Mouse (Mus musculus) lung, embryonic 14.5 days (tissue): ENCODE measurements around the gene Wfdc3. TPM values are rescaled to one million over a fixed set of nuclear protein-coding genes. Genes with fewer than 3 reads are reported as not detected.

ENCODE experiments used
- ATAC-seq: fragments of 200-750 bp; cut with Nextera tagmentation; 2 replicates; pipeline ENCODE4 v1.8.0; 2017; ENCODE audit warnings: mild to moderate bottlenecking, moderate TSS enrichment, moderate library complexity; ENCODE audit not compliant: insufficient read depth
- DNase-seq: peaks from one replicate; pipeline ENCODE4 v3.0.0-alpha.2; 2015
- H3K27ac ChIP-seq: fragments of 300-500 bp; sonication (generic); 2 replicates; pipeline ENCODE4 v1.5.1; 2014; ENCODE audit warnings: low read depth, mild to moderate bottlenecking, moderate library complexity
- H3K27me3 ChIP-seq: fragments of 300-500 bp; sonication (generic); 2 replicates; pipeline ENCODE4 v1.6.1; 2014; ENCODE audit warnings: low read length, control low read depth; ENCODE audit not compliant: insufficient read depth
- H3K36me3 ChIP-seq: fragments of 300-500 bp; sonication (generic); 2 replicates; pipeline ENCODE4 v1.6.1; 2014; ENCODE audit warnings: control low read depth; ENCODE audit not compliant: insufficient read depth
- H3K4me1 ChIP-seq: fragments of 300-500 bp; sonication (generic); 2 replicates; pipeline ENCODE4 v1.6.1; 2014; ENCODE audit warnings: antibody characterized with exemption, control low read depth; ENCODE audit not compliant: insufficient read depth
- H3K4me2 ChIP-seq: fragments of 300-500 bp; sonication (generic); 2 replicates; pipeline ENCODE4 v1.6.1; 2014; ENCODE audit warnings: mild to moderate bottlenecking
- H3K4me3 ChIP-seq: fragments of 300-500 bp; sonication (generic); 2 replicates; pipeline ENCODE4 v1.5.1; 2014; ENCODE audit warnings: low read depth, low read length
- H3K9ac ChIP-seq: fragments of 300-500 bp; sonication (generic); 2 replicates; pipeline ENCODE4 v1.6.1; 2014
- H3K9me3 ChIP-seq: fragments of 300-500 bp; sonication (generic); 2 replicates; pipeline ENCODE4 v1.6.1; 2016; ENCODE audit warnings: low read depth, low read length, control low read depth
- CTCF ChIP-seq: IDR thresholded peaks from 2 replicates; pipeline ENCODE4 v1.5.1; 2016; ENCODE audit warnings: antibody characterized with exemption, low read depth
- WGBS: fragments of 180-500 bp; shearing (Covaris S2); extraction: QIAGEN DNeasy Blood & Tissue Kit; methylation state at CpG from one replicate; pipeline ENCODE4 v1.1.7; 2014; 5-methylcytosine and 5-hydroxymethylcytosine counted together
- polyA plus RNA-seq: library from polyadenylated mRNA; unstranded; fragments of >200 nt; fragmentation: Nextera tagmentation; extraction: Ambion mirVana; gene quantifications from 2 replicates; pipeline ENCODE4 v1.2.1, GENCODE M21; 2014

Wfdc3 gene
- polyA plus RNA-seq, 1 experiment from 2014 or later: 1.3 TPM

GRCm38 (mm10) chr2:164698201-164698600 lies 47.5 kb downstream of the Wfdc3 start, which contains the start of gene Spint4:
TSS of gene Spint4 (plus strand) at chr2:164698501.
- no peak for ATAC-seq
- TF ChIP-seq CTCF: no peak
- Histone ChIP-seq H3K9me3 (no peaks in the 10 kb centered on the region), H3K9ac (no peak within 1 kb of the TSS), H3K4me2 (no peak within 1 kb of the TSS), H3K4me1 (no peaks in the 10 kb centered on the region), H3K36me3 (no peaks in the 10 kb centered on the region), H3K27me3 (no peaks in the 10 kb centered on the region), H3K4me3 (no peak within 1 kb of the TSS), H3K27ac (no peak within 1 kb of the TSS)
- WGBS: 73% methylated on average over 4 of the region's 4 CpGs
- DNase-seq: no peak

- Histone ChIP-seq H3K4me3 (no peak within 1 kb of the TSS), H3K4me2 (no peak within 1 kb of the TSS), H3K27ac (no peak within 1 kb of the TSS), H3K36me3 (no peaks in the 10 kb centered on the region), H3K9ac (no peak within 1 kb of the TSS), H3K4me1 (no peaks in the 10 kb centered on the region), H3K27me3 (no peaks in the 10 kb centered on the region), H3K9me3 (no peaks in the 10 kb centered on the region)
- ATAC-seq (no peak), DNase-seq (no peak)
- TF ChIP-seq CTCF: no peak
- WGBS: 58% methylated on average over 3 of the region's 3 CpGs
These were observed 60.9 kb downstream of the Wfdc3 start, which contains the start of gene Wfdc13 for GRCm38 (mm10) chr2:164684807-164685206. TSS of gene Wfdc13 (plus strand) at chr2:164685107.

Other genes starting within 250 kb of the Wfdc3 start
- 70.1 and 71.0 TPM in 2 replicates for gene Pigt, start 248.4 kb downstream of the Wfdc3 start, polyA plus RNA-seq
- 280 and 282 TPM in 2 replicates for gene Wfdc2, start 183.5 kb downstream of the Wfdc3 start, polyA plus RNA-seq
- gene Spint3, start 172.5 kb downstream of the Wfdc3 start, polyA plus RNA-seq: not detected in 2 replicates
- 0.65 and 0.95 TPM in 2 replicates for gene Wfdc6a, start 160.5 kb downstream of the Wfdc3 start, polyA plus RNA-seq
- not detected in 2 replicates for gene Eppin, start 152.3 kb downstream of the Wfdc3 start, polyA plus RNA-seq
- not detected in 2 replicates for gene Wfdc6b, start 132.4 kb downstream of the Wfdc3 start, polyA plus RNA-seq
- gene Wfdc8, start 132.3 kb downstream of the Wfdc3 start, polyA plus RNA-seq: not detected in 2 replicates
- gene Wfdc16, start 107.1 kb downstream of the Wfdc3 start, polyA plus RNA-seq: not detected in 2 replicates
- gene Wfdc10, start 89.9 kb downstream of the Wfdc3 start, polyA plus RNA-seq: not detected in 2 replicates
- gene Wfdc9, start 89.3 kb downstream of the Wfdc3 start, polyA plus RNA-seq: not detected in 2 replicates
- gene Wfdc11, start 71.8 kb downstream of the Wfdc3 start, polyA plus RNA-seq: not detected in 2 replicates
- not detected in 2 replicates for gene Wfdc13, start 60.8 kb downstream of the Wfdc3 start, polyA plus RNA-seq
- gene Spint4, start 47.4 kb downstream of the Wfdc3 start, polyA plus RNA-seq: not detected in 2 replicates
- gene Spint5, start 30.6 kb downstream of the Wfdc3 start, polyA plus RNA-seq: not detected in 2 replicates
- gene Dnttip1, start 52 bp upstream of the Wfdc3 start, polyA plus RNA-seq: 74.7 and 77.6 TPM in 2 replicates
- gene Ube2c, start 24.0 kb upstream of the Wfdc3 start, polyA plus RNA-seq: 586 and 619 TPM in 2 replicates
- not detected in 2 replicates for gene Tnnc2, start 34.0 kb upstream of the Wfdc3 start, polyA plus RNA-seq
- gene Snx21, start 39.9 kb upstream of the Wfdc3 start, polyA plus RNA-seq: 19.1 and 21.3 TPM in 2 replicates
- 16.2 and 17.8 TPM in 2 replicates for gene Acot8, start 59.0 kb upstream of the Wfdc3 start, polyA plus RNA-seq
- 6.7 and 7.0 TPM in 2 replicates for gene Zswim3, start 59.2 kb upstream of the Wfdc3 start, polyA plus RNA-seq
- 20.8 and 21.1 TPM in 2 replicates for gene Zswim1, start 76.8 kb upstream of the Wfdc3 start, polyA plus RNA-seq
- not detected in 2 replicates for gene Spata25, start 82.6 kb upstream of the Wfdc3 start, polyA plus RNA-seq
- 114 and 125 TPM in 2 replicates for gene Ctsa, start 86.9 kb upstream of the Wfdc3 start, polyA plus RNA-seq
- gene Neurl2, start 87.5 kb upstream of the Wfdc3 start, polyA plus RNA-seq: 6.3 and 6.6 TPM in 2 replicates
- gene Pltp, start 111.8 kb upstream of the Wfdc3 start, polyA plus RNA-seq: 122 and 126 TPM in 2 replicates
- 76.9 and 83.0 TPM in 2 replicates for gene Pcif1, start 133.4 kb upstream of the Wfdc3 start, polyA plus RNA-seq
- gene Zfp335, start 165.8 kb upstream of the Wfdc3 start, polyA plus RNA-seq: 14.8 and 15.8 TPM in 2 replicates
- 0.24 and 0.25 TPM in 2 replicates for gene Mmp9, start 194.8 kb upstream of the Wfdc3 start, polyA plus RNA-seq
- 0.57 and 1.6 TPM in 2 replicates for gene Slc12a5, start 214.9 kb upstream of the Wfdc3 start, polyA plus RNA-seq